Mouse (Mus musculus): ENCODE data around the gene Trappc1. TPM values are rescaled to one million over a fixed set of nuclear protein-coding genes. Genes with fewer than 3 reads are reported as not detected.

Gene Trappc1
- polyA plus RNA-seq, 1 experiment from 2014 or later, result 123 TPM

DNA sequence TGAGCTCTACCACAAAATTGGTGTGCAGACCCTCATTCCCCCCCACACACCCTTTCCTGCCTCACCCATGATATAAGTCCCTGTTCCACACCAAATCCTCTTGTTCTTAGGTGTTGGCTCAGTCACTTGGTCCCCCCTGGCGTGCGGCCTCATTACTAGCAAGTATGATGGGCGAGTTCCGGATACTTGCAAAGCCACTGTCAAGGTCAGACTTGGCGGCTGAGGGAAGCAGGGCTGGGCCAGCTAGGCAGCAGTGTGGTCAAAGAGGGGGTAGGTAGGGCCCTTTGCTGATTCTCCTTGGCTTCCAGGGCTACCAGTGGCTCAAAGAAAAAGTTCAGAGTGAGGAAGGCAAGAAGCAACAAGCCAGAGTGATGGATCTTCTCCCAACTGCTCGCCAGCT is 7.4 kb downstream of the Trappc1 start:
- peak overlapping the region; percentile 69; the same call in 1 of the 2 replicates for H3K4me2 ChIP-seq (replicated peaks; ENCODE audit: low read depth)
- TF ChIP-seq EP300 (optimal IDR thresholded peaks at IDR 0.05) (no peak), CTCF (IDR thresholded peaks at IDR 0.05; ENCODE audit: low read depth) (no peak)
- no peak for DNase-seq (ENCODE audit: low spot score)
- H3K4me1 ChIP-seq (replicated peaks; ENCODE audit: control insufficient read depth, insufficient read depth), result peaks cover 6% of the 10 kb centered on the region; the same call in 1 of the 2 replicates
- 88% methylated on average over 6 of the region's 6 CpGs for WGBS
- no peaks in the 10 kb centered on the region for H3K9me3 ChIP-seq (ENCODE audit: control insufficient read depth, low read length)
- no peak overlapping the region for H3K4me3 ChIP-seq (ENCODE audit: low read depth, low read length)
- no peaks in the 10 kb centered on the region for H3K27me3 ChIP-seq (ENCODE audit: control insufficient read depth, insufficient read depth, low read length)
- H3K27ac ChIP-seq (replicated peaks), result no peak overlapping the region
- ATAC-seq (ENCODE audit: low FRiP score, low TSS enrichment), result no peak
- no peaks in the 10 kb centered on the region for H3K36me3 ChIP-seq (ENCODE audit: control insufficient read depth, insufficient read depth, low read length)
- H3K9ac ChIP-seq (ENCODE audit: low read length), result no peak overlapping the region; the same call in 1 of the 2 replicates

DNA sequence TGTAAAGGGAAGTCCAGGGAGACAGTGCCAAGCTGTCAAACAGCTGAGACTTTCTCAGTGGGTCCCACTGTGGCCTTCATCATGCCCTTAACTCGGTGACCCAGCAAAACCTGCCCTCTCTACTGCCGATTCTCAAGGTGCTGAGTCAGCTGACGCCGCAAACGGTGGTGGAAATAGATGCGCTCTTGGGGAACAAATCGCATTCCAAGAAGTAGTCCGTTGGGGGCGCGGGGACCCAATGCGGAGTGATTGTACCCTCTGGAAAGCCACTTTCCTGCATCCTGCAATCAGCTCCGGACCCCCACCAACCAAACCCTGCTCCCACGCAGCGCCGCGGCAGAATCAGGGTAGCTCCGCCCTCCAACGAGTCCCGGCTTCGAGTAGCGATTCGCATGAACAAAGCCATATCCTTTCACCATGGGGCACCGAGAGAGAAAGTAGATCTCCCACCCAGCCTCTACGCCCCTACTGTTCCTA is 8.2 kb downstream of the Trappc1 start:
- under 1% methylated on average over 24 of the region's 24 CpGs for WGBS
- H3K9ac ChIP-seq (ENCODE audit: low read length), result peak overlapping the region; percentile 57
- H3K4me1 ChIP-seq (replicated peaks; ENCODE audit: control insufficient read depth, insufficient read depth), result peaks cover 2% of the 10 kb centered on the region; the same call in 1 of the 2 replicates
- ATAC-seq (ENCODE audit: low FRiP score, low TSS enrichment) (peak; percentile 58), DNase-seq (ENCODE audit: low spot score) (peak; percentile 80)
- no peaks in the 10 kb centered on the region for H3K36me3 ChIP-seq (ENCODE audit: control insufficient read depth, insufficient read depth, low read length)
- H3K4me2 ChIP-seq (replicated peaks; ENCODE audit: low read depth), result peak overlapping the region; percentile 69
- no peak for TF ChIP-seq EP300 (optimal IDR thresholded peaks at IDR 0.05)
- TF ChIP-seq CTCF (IDR thresholded peaks at IDR 0.05; ENCODE audit: low read depth), result 0 out of 2 replicates have a peak, but pooled peaks have one; percentile 15
- peak overlapping the region; percentile 55 for H3K4me3 ChIP-seq (ENCODE audit: low read depth, low read length)
- 0 out of 2 replicates have a peak overlapping the region, but pooled peaks have one; percentile 40 for H3K27ac ChIP-seq (replicated peaks)
- no peaks in the 10 kb centered on the region for H3K9me3 ChIP-seq (ENCODE audit: control insufficient read depth, low read length)
- H3K27me3 ChIP-seq (ENCODE audit: control insufficient read depth, insufficient read depth, low read length), result no peaks in the 10 kb centered on the region

DNA sequence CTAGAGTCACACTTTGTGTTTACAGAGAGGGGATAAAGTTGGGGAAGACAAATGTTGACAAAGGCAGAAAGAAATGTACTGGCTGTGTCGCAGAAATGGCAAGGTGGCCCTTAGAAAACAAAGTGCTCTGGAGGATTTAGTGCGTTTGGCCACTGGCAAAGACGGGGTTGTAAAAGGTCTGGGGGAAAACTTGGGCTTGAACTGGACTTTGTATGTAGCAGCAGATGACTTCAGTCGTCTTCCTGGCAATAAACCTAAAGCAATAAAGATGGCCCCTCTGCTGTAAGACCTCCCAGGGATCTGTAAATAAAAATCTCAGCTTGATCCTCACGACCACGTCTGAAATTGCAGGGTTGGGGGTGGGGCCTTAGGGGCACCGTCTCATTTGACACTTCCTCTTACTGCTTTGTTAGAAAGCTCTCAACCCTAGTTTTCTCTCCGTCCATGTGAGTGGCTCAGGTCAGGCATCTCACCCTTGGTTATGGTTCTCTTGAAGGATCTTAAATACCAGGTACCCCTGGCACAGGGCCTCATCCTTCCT is 9.0 kb downstream of the Trappc1 start:
- H3K9me3 ChIP-seq (ENCODE audit: control insufficient read depth, low read length), result no peaks in the 10 kb centered on the region
- DNase-seq (ENCODE audit: low spot score) (no peak), ATAC-seq (ENCODE audit: low FRiP score, low TSS enrichment) (no peak)
- H3K4me3 ChIP-seq (ENCODE audit: low read depth, low read length), result no peak overlapping the region
- 37% methylated on average over 8 of the region's 8 CpGs for WGBS
- no peak overlapping the region for H3K4me2 ChIP-seq (replicated peaks; ENCODE audit: low read depth)
- no peaks in the 10 kb centered on the region for H3K27me3 ChIP-seq (ENCODE audit: control insufficient read depth, insufficient read depth, low read length)
- H3K27ac ChIP-seq (replicated peaks), result no peak overlapping the region
- H3K9ac ChIP-seq (ENCODE audit: low read length), result peak overlapping the region; percentile 57; the same call in 1 of the 2 replicates
- H3K4me1 ChIP-seq (replicated peaks; ENCODE audit: control insufficient read depth, insufficient read depth), result peaks cover 2% of the 10 kb centered on the region; the same call in 1 of the 2 replicates
- H3K36me3 ChIP-seq (ENCODE audit: control insufficient read depth, insufficient read depth, low read length), result no peaks in the 10 kb centered on the region
- TF ChIP-seq CTCF (IDR thresholded peaks at IDR 0.05; ENCODE audit: low read depth) (no peak), EP300 (optimal IDR thresholded peaks at IDR 0.05) (no peak)

DNA sequence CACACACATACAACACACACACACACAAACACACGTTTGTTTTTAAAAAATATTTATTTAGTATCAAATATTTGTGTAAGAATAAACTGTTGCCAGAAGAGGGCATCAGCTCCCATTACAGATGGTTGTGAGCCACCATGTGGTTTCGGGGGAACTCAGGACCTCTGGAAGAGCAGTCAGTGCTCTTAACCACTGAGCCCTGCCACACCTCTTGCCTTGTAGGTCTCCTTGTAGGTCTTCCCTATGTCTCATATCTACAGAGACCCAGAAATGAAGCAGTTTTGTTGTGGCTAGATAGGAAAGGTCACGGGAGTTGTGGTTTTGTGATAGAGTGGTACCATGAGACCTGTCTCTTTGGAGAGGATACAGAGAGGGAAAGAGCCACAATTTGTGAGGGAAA is 10.1 kb downstream of the Trappc1 start:
- peaks cover 2% of the 10 kb centered on the region; the same call in 1 of the 2 replicates for H3K4me1 ChIP-seq (replicated peaks; ENCODE audit: control insufficient read depth, insufficient read depth)
- no peak overlapping the region for H3K9ac ChIP-seq (ENCODE audit: low read length)
- DNase-seq (ENCODE audit: low spot score), result no peak

DNA sequence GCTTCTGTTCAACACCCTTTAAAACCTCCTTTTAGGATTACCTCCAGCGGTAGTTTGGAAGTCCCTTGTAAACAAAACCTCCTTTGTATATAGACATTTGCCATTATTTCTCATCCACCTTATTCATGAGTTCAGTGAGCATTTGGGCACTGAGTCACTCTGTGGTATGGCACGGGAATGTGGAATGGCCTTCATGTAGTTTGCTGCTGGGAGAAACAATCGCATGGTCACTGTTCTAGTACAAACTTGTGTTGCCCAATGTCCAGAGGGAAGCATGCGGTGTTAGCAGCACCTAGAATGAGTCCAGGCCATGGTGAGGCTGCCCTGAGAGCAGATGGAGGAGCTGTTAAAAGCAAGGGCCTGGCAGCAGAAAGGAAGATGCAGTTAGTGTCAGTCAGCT is 11.0 kb downstream of the Trappc1 start:
- H3K4me2 ChIP-seq (replicated peaks; ENCODE audit: low read depth), result no peak overlapping the region
- peak overlapping the region; percentile 45; the same call in 1 of the 2 replicates for H3K27ac ChIP-seq (replicated peaks)
- WGBS, result 40% methylated on average over 4 of the region's 4 CpGs
- DNase-seq (ENCODE audit: low spot score) (no peak), ATAC-seq (ENCODE audit: low FRiP score, low TSS enrichment) (no peak)
- no peaks in the 10 kb centered on the region for H3K36me3 ChIP-seq (ENCODE audit: control insufficient read depth, insufficient read depth, low read length)
- H3K4me3 ChIP-seq (ENCODE audit: low read depth, low read length), result no peak overlapping the region
- TF ChIP-seq EP300 (optimal IDR thresholded peaks at IDR 0.05) (no peak), CTCF (IDR thresholded peaks at IDR 0.05; ENCODE audit: low read depth) (no peak)
- no peak overlapping the region for H3K9ac ChIP-seq (ENCODE audit: low read length)
- H3K27me3 ChIP-seq (ENCODE audit: control insufficient read depth, insufficient read depth, low read length), result no peaks in the 10 kb centered on the region
- H3K9me3 ChIP-seq (ENCODE audit: control insufficient read depth, low read length), result no peaks in the 10 kb centered on the region
- H3K4me1 ChIP-seq (replicated peaks; ENCODE audit: control insufficient read depth, insufficient read depth), result peaks cover 2% of the 10 kb centered on the region; the same call in 1 of the 2 replicates

More for the DNA sequence above, 10.1 kb downstream of the Trappc1 start:
- 60% methylated on average over 3 of the region's 3 CpGs for WGBS
- H3K27me3 ChIP-seq (ENCODE audit: control insufficient read depth, insufficient read depth, low read length), result no peaks in the 10 kb centered on the region
- H3K9me3 ChIP-seq (ENCODE audit: control insufficient read depth, low read length), result no peaks in the 10 kb centered on the region
- H3K36me3 ChIP-seq (ENCODE audit: control insufficient read depth, insufficient read depth, low read length), result no peaks in the 10 kb centered on the region
- no peak overlapping the region for H3K4me2 ChIP-seq (replicated peaks; ENCODE audit: low read depth)
- no peak overlapping the region for H3K4me3 ChIP-seq (ENCODE audit: low read depth, low read length)
- peak; percentile 52 for TF ChIP-seq CTCF (IDR thresholded peaks at IDR 0.05; ENCODE audit: low read depth)
- TF ChIP-seq EP300 (optimal IDR thresholded peaks at IDR 0.05), result no peak
- ATAC-seq (ENCODE audit: low FRiP score, low TSS enrichment), result no peak
- 0 out of 2 replicates have a peak overlapping the region, but pooled peaks have one; percentile 1 for H3K27ac ChIP-seq (replicated peaks)

Data from stomach, postnatal 0 days (tissue).